ENCODE assay signal across 20 mouse cellular contexts in the genomic region with DNA sequence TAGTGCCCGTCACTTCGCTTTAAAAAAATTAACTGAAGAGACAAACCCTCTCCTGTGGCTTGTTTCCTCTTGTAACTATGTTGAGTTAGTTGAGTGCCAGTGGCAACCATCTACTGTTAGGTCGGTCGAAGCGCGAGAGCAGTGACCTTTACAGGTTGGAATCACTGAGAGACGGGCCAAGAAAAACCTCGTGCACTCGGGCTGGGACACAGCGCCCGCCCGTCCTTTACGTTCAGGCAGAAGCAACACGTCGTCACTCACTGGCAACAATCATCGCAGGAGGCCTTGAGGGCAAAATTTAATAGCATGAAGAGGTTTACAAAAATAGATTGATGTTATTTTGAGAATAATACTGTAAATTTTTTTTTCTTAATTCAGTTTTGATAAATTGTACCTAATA. TPM values are rescaled to one million over a fixed set of nuclear protein-coding genes. Genes with fewer than 3 reads are reported as not detected.
DNase-seq lines count a peak whose midpoint lies in the region; ATAC-seq lines count a peak whose summit lies in the region.
"Had no signal": no experiment of that assay in that cellular context is flagged by ENCODE, and none has a peak within 500 bp of the region (broad histone marks: within the 10 kb centered on the region; RNA-seq: fewer than 3 reads in every experiment).

No protein-coding gene starts in this region.

- 0 out of 2 replicates have a peak, but pooled peaks cover 4% of the 10 kb centered on the region for H3K9me3 ChIP-seq in heart, embryonic 16.5 days (replicated peaks; ENCODE audit: control insufficient read depth, low read length)
- H3K9me3 ChIP-seq: embryonic facial prominence, embryonic 12.5 days; hindbrain, embryonic 13.5 days; liver, embryonic 13.5 days; neural tube, embryonic 15.5 days; stomach, embryonic 15.5 days had no signal

- intact Hi-C loops in heart, postnatal 25 days (cut with DNase I), result loop anchor here (5.0 kb wide), 1 partner anchor 37 kb away; a partner anchor contains a TSS

- H3K27me3 ChIP-seq in heart, embryonic 16.5 days (ENCODE audit: control insufficient read depth, insufficient read depth, low read length), result no peaks in the 10 kb centered on the region
- H3K27me3 ChIP-seq: CH12.LX; embryonic facial prominence, embryonic 12.5 days; hindbrain, embryonic 13.5 days; liver, embryonic 13.5 days; midbrain, embryonic 12.5 days; neural tube, embryonic 15.5 days; Patski; stomach, embryonic 15.5 days had no signal

- H3K4me3 ChIP-seq in heart, embryonic 16.5 days (ENCODE audit: low read length), result no peak overlapping the region
- H3K4me3 ChIP-seq: embryonic facial prominence, embryonic 12.5 days; hindbrain, embryonic 13.5 days; liver, embryonic 13.5 days; midbrain, embryonic 12.5 days; neural tube, embryonic 15.5 days; stomach, embryonic 15.5 days had no signal

- no peak overlapping the region for H3K4me2 ChIP-seq in heart, embryonic 16.5 days (ENCODE audit: low read depth, low read length)
- H3K4me2 ChIP-seq: embryonic facial prominence, embryonic 12.5 days; hindbrain, embryonic 13.5 days; liver, embryonic 13.5 days; midbrain, embryonic 12.5 days; neural tube, embryonic 15.5 days; stomach, embryonic 15.5 days had no signal

- peaks cover 61% of the 10 kb centered on the region for H3K36me3 ChIP-seq in heart, embryonic 16.5 days (ENCODE audit: control insufficient read depth, insufficient read depth)

- WGBS in heart, embryonic 16.5 days, result 50% methylated on average over 16 of the region's 16 CpGs

- H3K27ac ChIP-seq in heart, embryonic 16.5 days (ENCODE audit: low read length), result peak overlapping the region; percentile 28
- H3K27ac ChIP-seq: embryonic facial prominence, embryonic 12.5 days; hindbrain, embryonic 13.5 days; kidney, postnatal 0 days; liver, embryonic 13.5 days; midbrain, embryonic 12.5 days; neural tube, embryonic 15.5 days; stomach, embryonic 15.5 days had no signal

- H3K9ac ChIP-seq in heart, embryonic 16.5 days (ENCODE audit: low read length), result no peak overlapping the region
- H3K9ac ChIP-seq: embryonic facial prominence, embryonic 12.5 days; hindbrain, embryonic 13.5 days; liver, embryonic 13.5 days; midbrain, embryonic 12.5 days; neural tube, embryonic 15.5 days; stomach, embryonic 15.5 days had no signal

- peaks cover 9% of the 10 kb centered on the region for H3K4me1 ChIP-seq in heart, embryonic 16.5 days (ENCODE audit: control insufficient read depth, insufficient read depth, low read length)
- H3K4me1 ChIP-seq: embryonic facial prominence, embryonic 12.5 days; midbrain, embryonic 12.5 days; stomach, embryonic 15.5 days had no signal

- DNase-seq in adrenal gland, postnatal 14 days, result peak; percentile 67
- no peak for DNase-seq in adrenal gland, postnatal 25 days
- peak; percentile 97 for DNase-seq in heart, adult 11 months
- DNase-seq in heart, postnatal 25 days (ENCODE audit: low spot score), result no peak
- DNase-seq in adrenal gland, postnatal 36 days, result peak; percentile 50 to 61
- no peak for DNase-seq in lung, postnatal 10 days
- DNase-seq: kidney, adult 18-20 months; layer of hippocampus, adult 9-11 months; liver, embryonic 13.5 days; lung, adult 2 months; thymus, postnatal 25 days had no signal

- ATAC-seq in heart, embryonic 16.5 days (replicated peaks; ENCODE audit: extremely low read depth, insufficient read depth, low FRiP score), result peak; percentile 83
- ATAC-seq: Patski had no signal

RNA-seq across cellular contexts. Expression of a gene that starts 12.2 kb away (rescaled TPM):
- total RNA-seq in adrenal gland, postnatal 14 days (2021), result 20.1 and 21.3 TPM in 2 replicates
- 19.7 and 24.1 TPM in 2 replicates for total RNA-seq in adrenal gland, postnatal 25 days (2021)
- total RNA-seq in heart, postnatal 25 days (2021), result 10 to 100 TPM in 1 of 2 experiments, 1 to 10 TPM in 1; 9.5 to 12.2 TPM
- 10 to 100 TPM; 19.0 to 19.7 TPM for total RNA-seq in adrenal gland, postnatal 36 days (2021)
- polyA plus RNA-seq in heart, embryonic 16.5 days (2015; fragmentation: Nextera tagmentation; extraction: Ambion mirVana), result 8.3 and 8.5 TPM in 2 replicates

RNA-seq across cellular contexts. Expression of a gene that starts 12.4 kb away (rescaled TPM):
- total RNA-seq in adrenal gland, postnatal 14 days (2021), result 21.5 and 23.8 TPM in 2 replicates
- total RNA-seq in adrenal gland, postnatal 25 days (2021), result 25.2 and 27.7 TPM in 2 replicates
- total RNA-seq in heart, postnatal 25 days (2021), result 10 to 100 TPM; 18.9 to 19.2 TPM
- total RNA-seq in adrenal gland, postnatal 36 days (2021), result 10 to 100 TPM; 23.0 to 24.0 TPM
- 6.9 and 7.3 TPM in 2 replicates for polyA plus RNA-seq in heart, embryonic 16.5 days (2015; fragmentation: Nextera tagmentation; extraction: Ambion mirVana)

RNA-seq across cellular contexts. Expression of a gene that starts 39.2 kb away (rescaled TPM):
- 63.4 and 77.1 TPM in 2 replicates for total RNA-seq in adrenal gland, postnatal 14 days (2021)
- 57.5 and 57.6 TPM in 2 replicates for total RNA-seq in adrenal gland, postnatal 25 days (2021)
- 100 to 1,000 TPM; 272 to 278 TPM for total RNA-seq in heart, postnatal 25 days (2021)
- 10 to 100 TPM; 50.2 to 64.1 TPM for total RNA-seq in adrenal gland, postnatal 36 days (2021)
- 17.8 and 19.5 TPM in 2 replicates for polyA plus RNA-seq in heart, embryonic 16.5 days (2015; fragmentation: Nextera tagmentation; extraction: Ambion mirVana)

RNA-seq across cellular contexts. Expression of a gene that starts 47.0 kb away (rescaled TPM):
- 27.0 and 29.8 TPM in 2 replicates for total RNA-seq in adrenal gland, postnatal 14 days (2021)
- 35.2 and 41.4 TPM in 2 replicates for total RNA-seq in adrenal gland, postnatal 25 days (2021)
- 10 to 100 TPM; 39.7 to 45.5 TPM for total RNA-seq in heart, postnatal 25 days (2021)
- total RNA-seq in adrenal gland, postnatal 36 days (2021), result 10 to 100 TPM; 30.1 to 31.9 TPM
- 51.4 and 52.2 TPM in 2 replicates for polyA plus RNA-seq in heart, embryonic 16.5 days (2015; fragmentation: Nextera tagmentation; extraction: Ambion mirVana)

RNA-seq across cellular contexts. Expression of a gene that starts 47.1 kb away (rescaled TPM):
- 120 and 127 TPM in 2 replicates for total RNA-seq in adrenal gland, postnatal 14 days (2021)
- 109 and 119 TPM in 2 replicates for total RNA-seq in adrenal gland, postnatal 25 days (2021)
- 100 to 1,000 TPM; 168 to 181 TPM for total RNA-seq in heart, postnatal 25 days (2021)
- total RNA-seq in adrenal gland, postnatal 36 days (2021), result 100 to 1,000 TPM in 1 of 2 experiments, 10 to 100 TPM in 1; 93.1 to 104 TPM
- 120 and 129 TPM in 2 replicates for polyA plus RNA-seq in heart, embryonic 16.5 days (2015; fragmentation: Nextera tagmentation; extraction: Ambion mirVana)

Comparison
In these comparisons a context has a peak if more than half of its experiments do, and no peak if none do; other contexts are left out.
1. DNase-seq: peak in adrenal gland, postnatal 14 days (single experiment), heart, adult 11 months (single experiment) and adrenal gland, postnatal 36 days (2 of 2); none in adrenal gland, postnatal 25 days (single experiment), heart, postnatal 25 days (single experiment) and lung, postnatal 10 days (single experiment).